Mouse (Mus musculus) layer of hippocampus, adult 18-20 months (tissue): ENCODE results near the gene Tex48. TPM values are rescaled to one million over a fixed set of nuclear protein-coding genes. Genes with fewer than 3 reads are reported as not detected.

ENCODE experiments used
- total RNA-seq, 2 experiments: library from RNA; stranded (reverse); gene quantifications; 2 replicates each; pipeline ENCODE4 v1.2.3; 2021

The Tex48 gene
- total RNA-seq, 2 experiments from 2014 or later = not detected

Other genes starting within 250 kb of the Tex48 start
- 1 to 10 TPM; 3.1 to 3.8 TPM for gene Akna, start 219.1 kb downstream of the Tex48 start, total RNA-seq
- gene Whrn, start 126.4 kb downstream of the Tex48 start, total RNA-seq = 10 to 100 TPM; 18.0 to 21.8 TPM
- 100 to 1,000 TPM; 126 to 138 TPM for gene Atp6v1g1, start 77.7 kb downstream of the Tex48 start, total RNA-seq
- 1 to 10 TPM; 7.4 to 7.5 TPM for gene Tmem268, start 63.6 kb downstream of the Tex48 start, total RNA-seq
- not detected for gene Gm11213, start 17.2 kb downstream of the Tex48 start, total RNA-seq
- not detected for gene Gm11214, start 41.0 kb upstream of the Tex48 start, total RNA-seq
- not detected for gene Tnfsf15, start 122.7 kb upstream of the Tex48 start, total RNA-seq
- gene Tnfsf8, start 238.9 kb upstream of the Tex48 start, total RNA-seq = not detected